Mouse (Mus musculus) Patski (cell line): ENCODE measurements around the gene Ampd2. TPM values are rescaled to one million over a fixed set of nuclear protein-coding genes. Genes with fewer than 3 reads are reported as not detected.

Experiments used
- ATAC-seq: fragments of 100-300 bp; one replicate; pipeline ENCODE4 v1.8.0; 2021
- CTCF ChIA-PET: fragments of 350-600 bp; sonication (Branson Sonifier 250); formaldehyde crosslinking; loops from one replicate; lab custom pipeline; 2022; ENCODE audit warnings: inconsistent platforms; lab: Charles Lee
- POLR2A ChIA-PET: fragments of 350-600 bp; sonication (Branson Sonifier 250); formaldehyde crosslinking; loops from one replicate; lab custom pipeline; 2022; ENCODE audit warnings: antibody characterized with exemption, inconsistent platforms; lab: Charles Lee
- DNase-seq: peaks from one replicate; pipeline ENCODE4 v3.0.0-alpha.2; 2011; ENCODE audit warnings: low read depth, low spot score
- H3K27me3 ChIP-seq: fragments of 371-371 bp; one replicate; pipeline ENCODE4 v1.5.1; 2021
- CTCF ChIP-seq: fragments of 100-300 bp; IDR thresholded peaks from one replicate; pipeline ENCODE4 v1.5.1; 2021
- in situ Hi-C: fragments of 300-500 bp; cut with MboI; formaldehyde crosslinking; loops from 3 replicates; pipeline ENCODE4 v1.11.1; 2018; ENCODE audit warnings: low pct_unique_long_range_greater_than_20kb, mixed read lengths
- polyA plus RNA-seq: library from polyadenylated mRNA; unstranded; gene quantifications from one replicate; pipeline ENCODE4 v1.2.3, GENCODE M21; 2021

Ampd2 gene
- 78.2 TPM for polyA plus RNA-seq

DNA sequence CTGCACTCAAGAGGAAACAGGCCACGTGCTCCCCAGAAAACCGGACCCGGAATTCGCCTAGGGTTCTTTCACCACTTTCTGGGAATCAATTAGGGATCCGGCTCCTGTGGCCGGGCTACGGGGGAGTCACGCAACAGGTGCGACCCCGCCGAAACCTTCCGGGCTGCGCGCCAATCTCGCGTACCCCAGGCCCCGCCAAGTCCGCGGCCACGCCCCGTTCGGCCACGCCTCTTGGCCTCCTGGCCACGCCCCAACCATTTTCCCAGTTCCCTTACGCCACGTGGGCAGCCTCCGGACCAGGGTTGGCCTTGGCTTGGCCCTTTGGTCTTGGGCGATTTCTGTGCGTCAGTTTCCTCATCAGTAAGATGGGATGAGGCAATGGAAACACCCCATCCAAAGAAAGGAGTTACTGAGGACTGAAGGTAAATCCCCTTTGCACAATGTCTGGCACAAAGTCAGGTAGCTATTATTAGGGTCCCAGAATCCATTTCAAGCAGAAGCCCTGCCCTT is at the start of gene Ampd2:
Gene Ampd2 (minus strand): TSS at position 182 of the 510 bp plus-strand sequence.
- ATAC-seq (peak; percentile 28), DNase-seq (no peak)
- POLR2A ChIA-PET = interaction anchor here (1.3 to 3.5 kb wide), 3 partner anchors 13 to 59 kb away, joined by 3 to 21 read pairs (median 4); partner anchors contain the start of gene Gnai3
- in situ Hi-C loops = no loop called here
- no peak for TF ChIP-seq CTCF
- CTCF ChIA-PET = interaction anchor here (3.6 kb wide), 1 partner anchor 10 kb away, joined by 13 read pairs; no protein-coding TSS in a partner anchor
- no peaks in the 10 kb centered on the region for H3K27me3 ChIP-seq

DNA sequence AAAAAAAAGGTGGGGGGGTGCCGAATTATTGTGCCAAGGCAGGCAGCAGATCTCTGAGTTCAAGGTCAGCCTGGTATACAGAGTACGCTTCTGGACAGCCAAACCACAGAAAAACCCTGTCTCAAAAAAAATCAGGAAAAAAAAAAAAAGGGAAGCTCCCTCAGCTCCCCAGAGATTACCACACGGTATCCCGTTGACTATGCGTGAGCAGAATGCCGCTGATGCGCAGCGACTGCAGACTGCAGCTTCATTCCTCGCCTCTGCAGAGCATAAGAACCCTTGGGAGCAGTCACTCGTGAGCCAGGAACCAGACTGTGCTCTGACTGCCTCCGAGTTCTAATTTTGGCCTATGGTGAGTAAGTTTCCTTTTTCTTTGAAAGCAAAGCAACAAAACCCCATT is 48.2 kb upstream of the Ampd2 start:
- no peak for TF ChIP-seq CTCF
- in situ Hi-C loops = no loop called here
- CTCF ChIA-PET = interaction anchor here (0.8 to 2.2 kb wide), 7 partner anchors 11 to 195 kb away, joined by 3 to 5 read pairs (median 4); partner anchors contain the start of gene Gnai3

DNA sequence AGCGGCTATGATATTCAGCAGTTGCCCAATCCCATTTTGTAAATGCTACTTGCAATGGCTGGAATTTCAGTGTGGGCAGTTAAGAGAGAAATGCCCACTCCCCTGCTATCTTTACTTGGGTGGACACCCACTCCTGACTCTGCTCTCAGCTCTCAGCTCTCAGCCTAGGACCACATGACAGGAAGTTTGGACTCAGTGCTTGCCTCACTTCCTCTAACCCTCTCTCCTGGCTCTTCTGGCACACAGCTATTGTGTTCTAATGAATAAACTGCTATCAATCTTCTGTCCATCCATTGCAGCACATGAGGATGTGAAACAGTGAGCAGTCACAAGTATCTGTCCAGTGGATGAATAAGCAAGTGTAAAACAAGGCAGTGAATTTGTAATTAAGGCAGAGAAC is 46.0 kb upstream of the Ampd2 start:
- ATAC-seq (no peak), DNase-seq (no peak)
- H3K27me3 ChIP-seq = no peaks in the 10 kb centered on the region
- TF ChIP-seq CTCF = no peak
- ChIA-PET POLR2A (interaction anchor here (0.8 to 2.2 kb wide), 2 partner anchors 13 to 31 kb away, joined by 3 to 6 read pairs; partner anchors contain the start of gene Gnai3), CTCF (interaction anchor here (0.9 to 1.7 kb wide), 6 partner anchors 10 to 32 kb away, joined by 3 to 5 read pairs (median 3); no protein-coding TSS in a partner anchor)
- in situ Hi-C loops = no loop called here

More for the DNA sequence above, 48.2 kb upstream of the Ampd2 start:
- peak; percentile 57 for ATAC-seq
- no peaks in the 10 kb centered on the region for H3K27me3 ChIP-seq
- POLR2A ChIA-PET = interaction anchor here (1.4 to 2.6 kb wide), 2 partner anchors 8 to 11 kb away, joined by 5 to 11 read pairs; partner anchors contain the start of gene Gnai3
- no peak for DNase-seq

DNA sequence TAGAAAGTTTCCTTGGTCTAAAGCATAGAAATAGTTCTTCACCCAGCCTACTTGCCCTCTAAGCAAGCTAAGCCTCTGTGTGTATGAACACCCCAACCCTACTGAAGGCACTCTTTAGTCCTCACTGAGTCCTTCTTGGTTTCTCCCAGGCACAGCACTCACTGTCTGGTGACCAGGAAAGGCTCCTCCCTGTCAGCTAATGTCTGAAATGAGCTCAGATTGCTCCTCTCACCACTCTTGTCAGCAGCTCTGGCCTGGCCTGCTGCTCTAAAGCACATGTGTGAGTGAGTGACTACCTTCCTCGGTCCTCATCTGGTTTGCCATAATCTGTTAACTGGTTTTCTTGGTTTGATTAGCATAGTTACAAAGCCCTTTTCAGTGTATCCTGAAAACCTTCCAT is 45.4 kb upstream of the Ampd2 start:
- POLR2A ChIA-PET = interaction anchor here (0.8 to 2.2 kb wide), 2 partner anchors 13 to 30 kb away, joined by 3 to 6 read pairs; partner anchors contain the start of gene Gnai3
- in situ Hi-C loops = no loop called here

DNA sequence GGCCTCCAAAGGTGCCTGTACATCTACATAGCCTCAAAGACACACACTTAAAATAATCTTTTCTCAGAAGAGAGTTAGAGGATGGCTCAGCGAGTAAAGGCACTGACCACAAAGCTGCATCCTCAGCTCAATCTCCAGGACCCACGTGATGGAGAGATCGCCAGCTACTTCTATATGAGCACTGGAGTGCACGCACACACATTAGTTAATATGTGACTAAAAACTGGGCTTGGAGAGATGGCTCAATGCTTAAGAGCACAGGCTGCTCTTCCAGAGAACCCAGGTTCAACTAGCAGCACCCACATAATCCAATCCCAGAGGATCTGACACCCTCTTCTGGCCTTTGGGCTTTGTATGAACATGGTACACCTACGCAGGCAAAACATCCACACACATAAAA is 44.8 kb upstream of the Ampd2 start:
- ChIA-PET POLR2A (interaction anchor here (0.7 to 2.2 kb wide), 2 partner anchors 14 to 38 kb away, joined by 4 to 6 read pairs; partner anchors contain the start of gene Gnai3), CTCF (interaction anchor here (0.7 to 1.7 kb wide), 7 partner anchors 9 to 38 kb away, joined by 3 to 5 read pairs (median 4); partner anchors contain the start of gene Gnat2)
- TF ChIP-seq CTCF = no peak
- peak; percentile 20 for ATAC-seq
- DNase-seq = no peak
- H3K27me3 ChIP-seq = no peaks in the 10 kb centered on the region
- in situ Hi-C loops = no loop called here

More for the DNA sequence above, 45.4 kb upstream of the Ampd2 start:
- TF ChIP-seq CTCF = no peak
- CTCF ChIA-PET = interaction anchor here (0.7 to 1.7 kb wide), 8 partner anchors 9 to 39 kb away, joined by 3 to 5 read pairs (median 4); partner anchors contain the start of gene Gnat2
- H3K27me3 ChIP-seq = no peaks in the 10 kb centered on the region
- DNase-seq (no peak), ATAC-seq (no peak)

DNA sequence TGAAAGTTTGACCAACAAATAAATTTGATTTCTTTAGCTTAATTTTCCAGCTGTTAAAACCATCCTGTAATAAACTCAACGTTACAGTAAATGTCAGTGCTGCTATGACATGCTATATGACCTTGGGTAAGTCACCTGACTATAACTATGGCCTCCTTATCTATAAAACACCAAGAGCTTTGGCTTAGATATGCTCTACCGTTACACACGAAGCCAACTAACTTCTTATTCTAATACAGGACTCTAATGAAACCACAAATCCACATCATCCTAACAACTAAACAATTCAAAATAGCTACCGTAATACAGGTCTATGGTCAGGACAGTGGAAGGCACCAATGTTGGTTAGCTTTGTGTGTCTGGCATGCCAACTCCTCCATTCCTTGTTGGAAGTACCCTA is 43.4 kb upstream of the Ampd2 start:
- H3K27me3 ChIP-seq = no peaks in the 10 kb centered on the region
- CTCF ChIA-PET = interaction anchor here (1.0 to 2.0 kb wide), 6 partner anchors 13 to 34 kb away, joined by 3 to 6 read pairs (median 4); no protein-coding TSS in a partner anchor
- POLR2A ChIA-PET = interaction anchor here (0.9 to 1.7 kb wide), 2 partner anchors 16 to 57 kb away, joined by 4 to 8 read pairs; partner anchors contain the start of gene Gnai3

DNA sequence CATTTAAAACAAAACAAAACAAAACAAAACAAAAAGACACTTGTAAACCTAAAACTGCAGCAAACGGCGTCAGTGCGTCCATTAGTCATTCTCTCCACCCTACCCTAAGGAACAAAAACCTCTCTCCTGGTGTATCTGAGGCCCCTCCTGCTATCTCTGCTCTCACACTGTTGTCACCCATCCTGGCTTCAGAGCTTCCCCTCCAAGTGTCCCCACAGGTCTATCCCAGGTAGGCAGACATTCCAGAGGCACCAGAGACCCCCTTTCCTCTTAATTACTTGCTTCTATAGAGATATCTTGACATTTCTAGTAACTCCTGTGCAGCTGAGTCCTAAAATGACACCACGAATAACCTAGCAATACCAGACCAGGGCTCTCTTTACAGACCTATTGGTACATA is 42.9 kb upstream of the Ampd2 start:
- POLR2A ChIA-PET = interaction anchor here (1.7 kb wide), 1 partner anchor 16 kb away, joined by 8 read pairs; the partner anchor contains the start of gene Gnai3
- CTCF ChIA-PET = interaction anchor here (1.0 to 2.0 kb wide), 6 partner anchors 10 to 33 kb away, joined by 3 to 6 read pairs (median 4); no protein-coding TSS in a partner anchor
- H3K27me3 ChIP-seq = no peaks in the 10 kb centered on the region
- ATAC-seq = no peak
- no peak for DNase-seq
- TF ChIP-seq CTCF = no peak
- in situ Hi-C loops = no loop called here

More for the DNA sequence above, 43.4 kb upstream of the Ampd2 start:
- no peak for TF ChIP-seq CTCF
- no peak for ATAC-seq
- DNase-seq = no peak
- in situ Hi-C loops = no loop called here

DNA sequence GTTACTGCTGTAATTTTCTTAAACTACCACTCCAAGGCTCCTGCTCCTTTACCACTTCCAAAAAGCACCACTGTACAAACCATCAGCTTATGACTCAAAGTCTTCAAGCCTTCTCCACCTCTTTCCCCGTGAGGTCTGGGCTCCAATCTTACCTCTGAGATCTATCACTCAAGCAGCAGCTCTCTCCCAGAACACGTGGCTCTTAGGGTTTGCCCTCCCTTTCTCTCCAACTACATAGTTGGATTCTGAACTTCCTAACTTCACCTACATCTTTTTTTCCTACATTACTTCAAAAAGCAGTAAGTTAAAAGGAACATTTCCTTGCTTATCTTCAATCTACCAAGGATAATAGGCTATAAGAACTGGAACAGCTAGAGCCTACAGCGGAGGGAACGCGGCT is 42.1 kb upstream of the Ampd2 start:
- TF ChIP-seq CTCF = no peak
- POLR2A ChIA-PET = interaction anchor here (0.8 kb wide), 1 partner anchor 15 kb away, joined by 3 read pairs; no protein-coding TSS in a partner anchor
- no peaks in the 10 kb centered on the region for H3K27me3 ChIP-seq
- ATAC-seq (no peak), DNase-seq (no peak)
- CTCF ChIA-PET = interaction anchor here (0.9 to 2.0 kb wide), 3 partner anchors 10 to 18 kb away, joined by 3 to 5 read pairs (median 4); no protein-coding TSS in a partner anchor
- in situ Hi-C loops = no loop called here

DNA sequence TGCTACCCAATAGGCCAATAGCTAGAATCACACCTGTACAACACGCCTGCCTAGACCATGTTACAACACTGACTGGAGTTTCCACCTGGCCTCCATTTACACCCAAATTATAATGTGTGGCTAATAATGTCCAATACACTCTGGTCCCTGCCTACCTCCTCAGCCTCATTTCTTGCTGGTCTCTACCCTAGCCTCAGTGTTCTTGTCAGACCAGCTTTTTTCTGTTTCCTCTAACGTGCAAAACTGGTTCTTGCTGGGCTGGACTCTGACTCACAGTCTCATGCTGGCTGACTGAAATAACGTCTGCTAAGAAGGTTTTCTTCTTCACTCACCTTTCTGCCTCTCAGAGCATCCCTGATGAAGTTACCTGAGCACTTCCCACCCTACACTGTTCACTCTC is 39.9 kb upstream of the Ampd2 start:
- no peak for ATAC-seq
- in situ Hi-C loops = no loop called here

DNA sequence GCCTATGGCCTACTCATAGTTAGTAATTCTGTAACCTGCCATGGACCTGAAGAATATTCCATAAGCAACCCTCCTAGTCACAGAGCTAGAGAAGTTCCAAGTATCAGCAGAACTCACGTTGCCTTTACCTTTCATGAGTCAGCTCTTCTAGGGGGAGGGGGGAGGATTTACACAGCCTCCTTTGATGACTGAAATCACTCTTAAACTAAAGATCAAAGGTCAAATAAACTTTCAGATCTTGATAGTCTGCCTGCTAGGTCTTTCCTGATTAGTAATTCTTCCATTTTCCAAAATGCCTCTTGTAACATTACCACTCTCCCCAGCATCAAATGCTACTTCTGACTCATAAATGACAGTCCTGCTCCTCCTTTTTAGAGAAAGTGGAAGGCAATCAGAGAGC is 37.7 kb upstream of the Ampd2 start:
- CTCF ChIA-PET = interaction anchor here (0.9 to 3.0 kb wide), 4 partner anchors 8 to 28 kb away, joined by 3 to 11 read pairs (median 4); no protein-coding TSS in a partner anchor
- in situ Hi-C loops = no loop called here
- no peak for TF ChIP-seq CTCF
- H3K27me3 ChIP-seq = no peaks in the 10 kb centered on the region
- DNase-seq = no peak
- POLR2A ChIA-PET = no interaction called here
- no peak for ATAC-seq

More for the DNA sequence above, 39.9 kb upstream of the Ampd2 start:
- ChIA-PET POLR2A (no interaction called here), CTCF (interaction anchor here (0.7 to 3.0 kb wide), 7 partner anchors 10 to 23 kb away, joined by 3 to 11 read pairs (median 4); no protein-coding TSS in a partner anchor)
- no peaks in the 10 kb centered on the region for H3K27me3 ChIP-seq
- no peak for DNase-seq
- TF ChIP-seq CTCF = no peak
